Mouse (Mus musculus) splenic B cell, adult 2 months (primary cell): ENCODE data around the gene Mthfs.

Experiments used
- DNase-seq: peaks from one replicate; pipeline ENCODE4 v3.0.0-alpha.2; 2011; ENCODE audit warnings: low read depth, low spot score
- H3K27me3 ChIP-seq: 2 replicates; pipeline ENCODE4 v1.6.1; 2012; ENCODE audit warnings: mild to moderate bottlenecking, low read length, moderate library complexity, mixed read lengths; ENCODE audit not compliant: control insufficient read depth, poor library complexity, insufficient read depth, severe bottlenecking
- H3K36me3 ChIP-seq: 2 replicates; pipeline ENCODE4 v1.6.1; 2012; ENCODE audit warnings: mild to moderate bottlenecking, low read length, moderate library complexity, mixed read lengths; ENCODE audit not compliant: control insufficient read depth, poor library complexity, insufficient read depth, severe bottlenecking

Mthfs gene

GRCm38 (mm10) chr9:89278207-89278606 is 67.7 kb downstream of the Mthfs start:
- no peak for DNase-seq
- H3K36me3 ChIP-seq, result no peaks in the 10 kb centered on the region

GRCm38 (mm10) chr9:89282374-89283068 is 72.0 kb downstream of the Mthfs start:
- Histone ChIP-seq H3K27me3 (no peaks in the 10 kb centered on the region), H3K36me3 (no peaks in the 10 kb centered on the region)

More at GRCm38 (mm10) chr9:89278207-89278606, 67.7 kb downstream of the Mthfs start:
- H3K27me3 ChIP-seq, result no peaks in the 10 kb centered on the region

GRCm38 (mm10) chr9:89288037-89288436 is 77.6 kb downstream of the Mthfs start:
- no peaks in the 10 kb centered on the region for H3K36me3 ChIP-seq
- no peak for DNase-seq
- H3K27me3 ChIP-seq, result no peaks in the 10 kb centered on the region

More at GRCm38 (mm10) chr9:89282374-89283068, 72.0 kb downstream of the Mthfs start:
- DNase-seq, result no peak

- H3K27me3 ChIP-seq, result no peaks in the 10 kb centered on the region
- no peaks in the 10 kb centered on the region for H3K36me3 ChIP-seq
Measured at GRCm38 (mm10) chr9:89293364-89293763, 82.9 kb downstream of the Mthfs start.

GRCm38 (mm10) chr9:89294121-89294520 is 83.6 kb downstream of the Mthfs start:
- Histone ChIP-seq H3K36me3 (no peaks in the 10 kb centered on the region), H3K27me3 (no peaks in the 10 kb centered on the region)
- no peak for DNase-seq

More at GRCm38 (mm10) chr9:89293364-89293763, 82.9 kb downstream of the Mthfs start:
- DNase-seq, result no peak

GRCm38 (mm10) chr9:89305637-89306036 is 95.2 kb downstream of the Mthfs start:
- Histone ChIP-seq H3K36me3 (no peaks in the 10 kb centered on the region), H3K27me3 (no peaks in the 10 kb centered on the region)
- DNase-seq, result no peak

GRCm38 (mm10) chr9:89308357-89309194 is 98.1 kb downstream of the Mthfs start:
- Histone ChIP-seq H3K27me3 (no peaks in the 10 kb centered on the region), H3K36me3 (no peaks in the 10 kb centered on the region)
- DNase-seq, result no peak

- DNase-seq, result no peak
- H3K36me3 ChIP-seq, result no peaks in the 10 kb centered on the region
Measured at GRCm38 (mm10) chr9:89309195-89309535, 98.7 kb downstream of the Mthfs start.

GRCm38 (mm10) chr9:89311649-89312048 is 101.2 kb downstream of the Mthfs start:
- Histone ChIP-seq H3K27me3 (no peaks in the 10 kb centered on the region), H3K36me3 (no peaks in the 10 kb centered on the region)
- DNase-seq, result no peak

More at GRCm38 (mm10) chr9:89309195-89309535, 98.7 kb downstream of the Mthfs start:
- no peaks in the 10 kb centered on the region for H3K27me3 ChIP-seq

- DNase-seq, result no peak
- H3K27me3 ChIP-seq, result no peaks in the 10 kb centered on the region
- H3K36me3 ChIP-seq, result no peaks in the 10 kb centered on the region
Measured at GRCm38 (mm10) chr9:89373731-89374130, 163.3 kb downstream of the Mthfs start.

- peak; percentile 1 for DNase-seq
- Histone ChIP-seq H3K27me3 (no peaks in the 10 kb centered on the region), H3K36me3 (no peaks in the 10 kb centered on the region)
Measured at GRCm38 (mm10) chr9:89374650-89375049, 164.2 kb downstream of the Mthfs start.

GRCm38 (mm10) chr9:89403031-89403430 is 192.6 kb downstream of the Mthfs start:
- no peak for DNase-seq
- Histone ChIP-seq H3K36me3 (no peaks in the 10 kb centered on the region), H3K27me3 (no peaks in the 10 kb centered on the region)
